Mouse (Mus musculus) gastrocnemius, adult 2 months (tissue): ENCODE measurements at regions not wholly inside any gene's neighbourhood (a gene's known extent, or its start where the extent isn't known, plus 50 kb on each side); places are given as distances from the start of the nearest gene placed in this dataset.
"Not testable (repeated sequence)": the region's sequence is repeated elsewhere in the genome, so short reads cannot be mapped to it uniquely, and the experiment has no call there.

ENCODE experiments used
- DNase-seq: peaks from one replicate; pipeline ENCODE4 v3.0.0; 2022
- H3K27ac ChIP-seq: fragments of 200-600 bp; 2 replicates; pipeline ENCODE4 v1.8.1; 2022; ENCODE audit warnings: mild to moderate bottlenecking
- H3K4me3 ChIP-seq: fragments of 200-600 bp; 2 replicates; pipeline ENCODE4 v1.8.1; 2022; ENCODE audit warnings: mild to moderate bottlenecking, moderate library complexity
- CTCF ChIP-seq: fragments of 200-600 bp; IDR thresholded peaks from 2 replicates; pipeline ENCODE4 v1.8.1; 2022; ENCODE audit warnings: antibody characterized with exemption, mild to moderate bottlenecking, moderate library complexity
- intact Hi-C: fragments of 180-260 bp; cut with DNase I; formaldehyde crosslinking; loops from one replicate; pipeline ENCODE4 v1.15.1; 2025

DNA sequence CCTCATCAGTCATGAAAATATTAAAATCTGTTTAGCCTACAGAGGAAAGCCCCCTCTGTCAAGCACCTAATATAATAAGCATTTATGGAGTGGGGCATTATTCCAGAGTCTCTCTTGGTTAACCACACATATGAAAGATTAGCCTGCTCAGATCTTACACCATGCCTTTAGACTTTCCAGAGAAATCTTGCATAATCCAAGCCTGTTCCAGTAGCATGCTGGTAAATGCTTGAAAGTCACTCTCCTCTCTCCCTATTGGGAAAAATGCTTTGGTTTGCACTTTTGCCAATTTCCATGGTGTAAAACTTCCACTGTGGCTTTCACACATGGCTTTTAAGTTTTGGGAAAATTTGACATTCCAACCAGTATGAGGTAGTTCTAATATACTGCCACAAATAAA, 192.1 kb upstream of the Tmc3 start:
- DNase-seq: no peak
- no peak for TF ChIP-seq CTCF
- Histone ChIP-seq H3K27ac (no peak overlapping the region), H3K4me3 (no peak overlapping the region)
- intact Hi-C loops: no loop called here

DNA sequence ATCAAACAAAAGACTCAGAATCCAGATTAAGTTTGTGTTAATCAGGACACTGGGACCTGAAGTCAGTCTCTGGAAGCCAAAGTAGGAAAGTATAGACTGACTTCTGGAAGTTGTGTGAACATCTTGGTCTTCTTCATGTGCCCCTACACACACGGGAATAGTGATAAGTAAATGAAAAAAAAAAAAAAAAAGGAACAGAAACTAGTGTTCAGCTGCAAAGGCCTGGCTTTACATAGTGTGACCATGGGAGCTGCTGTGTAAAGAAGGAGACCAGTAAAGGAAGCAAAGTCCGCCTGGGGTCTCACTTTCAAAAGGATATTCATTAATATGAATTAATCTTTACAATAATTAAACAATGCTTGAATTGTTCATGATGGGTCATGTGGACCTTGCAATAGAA, 190.6 kb upstream of the Tmc3 start:
- DNase-seq: no peak
- intact Hi-C loops: no loop called here
- TF ChIP-seq CTCF: no peak

DNA sequence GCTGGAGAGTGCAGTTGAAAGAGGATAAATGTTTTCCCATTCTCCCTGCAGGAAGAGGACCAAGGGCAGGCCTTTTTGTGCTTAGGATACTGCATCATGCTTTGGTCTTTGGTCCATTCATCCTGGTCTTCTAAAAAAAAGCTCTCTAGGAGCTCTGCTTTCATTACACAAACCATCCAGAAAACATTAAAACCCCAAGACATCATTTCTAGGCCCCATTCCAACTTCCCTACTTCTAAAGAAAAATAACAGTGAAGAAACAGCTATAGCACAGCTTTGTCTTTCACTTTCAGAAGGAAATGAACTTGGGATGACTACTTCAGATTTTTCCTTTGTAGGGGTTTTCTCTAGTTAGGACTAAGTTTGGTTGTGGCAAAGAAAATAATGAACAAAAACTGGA, 185.1 kb upstream of the Tmc3 start:
- H3K27ac ChIP-seq: no peak overlapping the region

More for the DNA sequence above, 190.6 kb upstream of the Tmc3 start:
- H3K27ac ChIP-seq: no peak overlapping the region
- no peak overlapping the region for H3K4me3 ChIP-seq

DNA sequence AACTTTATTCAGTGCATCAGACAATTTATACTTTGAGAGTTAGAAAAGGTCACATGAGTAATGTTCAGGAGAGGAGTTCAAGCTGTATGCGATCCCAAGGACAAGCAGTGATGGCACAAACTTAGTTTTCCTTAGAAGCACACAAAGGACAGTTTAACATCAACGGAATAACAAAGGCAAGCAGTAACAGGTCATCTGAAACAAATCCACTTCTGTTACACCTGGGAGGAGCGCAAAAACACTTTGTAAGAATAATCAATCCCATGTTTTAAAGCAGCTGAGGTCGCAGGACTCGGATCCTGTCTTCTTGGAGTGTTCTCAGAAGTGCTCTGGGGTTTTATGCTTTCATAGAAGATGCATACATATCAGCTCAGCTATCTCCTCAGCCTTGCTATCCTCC, 183.7 kb upstream of the Tmc3 start:
- Histone ChIP-seq H3K4me3 (no peak overlapping the region), H3K27ac (no peak overlapping the region)
- intact Hi-C loops: no loop called here
- no peak for TF ChIP-seq CTCF
- no peak for DNase-seq

More for the DNA sequence above, 185.1 kb upstream of the Tmc3 start:
- no peak for DNase-seq
- intact Hi-C loops: no loop called here
- no peak overlapping the region for H3K4me3 ChIP-seq
- TF ChIP-seq CTCF: no peak

DNA sequence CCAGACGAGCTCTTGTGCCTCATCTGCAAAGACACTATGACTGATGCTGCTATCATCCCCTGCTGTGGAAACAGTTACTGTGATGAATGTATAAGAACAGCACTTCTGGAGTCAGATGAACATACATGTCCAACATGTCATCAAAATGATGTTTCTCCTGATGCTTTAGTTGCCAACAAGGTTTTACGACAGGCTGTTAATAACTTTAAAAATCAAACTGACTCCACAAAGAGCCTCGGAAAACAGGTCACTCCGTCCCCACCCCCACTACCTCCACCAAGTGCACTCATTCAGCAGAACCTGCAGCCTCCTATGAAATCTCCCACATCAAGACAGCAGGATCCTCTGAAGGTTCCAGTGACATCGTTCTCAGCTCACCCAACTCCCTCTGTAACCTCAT, 172.0 kb upstream of the Tmc3 start:
- intact Hi-C loops, H3K27ac ChIP-seq, DNase-seq, H3K4me3 ChIP-seq: not testable (repeated sequence)

DNA sequence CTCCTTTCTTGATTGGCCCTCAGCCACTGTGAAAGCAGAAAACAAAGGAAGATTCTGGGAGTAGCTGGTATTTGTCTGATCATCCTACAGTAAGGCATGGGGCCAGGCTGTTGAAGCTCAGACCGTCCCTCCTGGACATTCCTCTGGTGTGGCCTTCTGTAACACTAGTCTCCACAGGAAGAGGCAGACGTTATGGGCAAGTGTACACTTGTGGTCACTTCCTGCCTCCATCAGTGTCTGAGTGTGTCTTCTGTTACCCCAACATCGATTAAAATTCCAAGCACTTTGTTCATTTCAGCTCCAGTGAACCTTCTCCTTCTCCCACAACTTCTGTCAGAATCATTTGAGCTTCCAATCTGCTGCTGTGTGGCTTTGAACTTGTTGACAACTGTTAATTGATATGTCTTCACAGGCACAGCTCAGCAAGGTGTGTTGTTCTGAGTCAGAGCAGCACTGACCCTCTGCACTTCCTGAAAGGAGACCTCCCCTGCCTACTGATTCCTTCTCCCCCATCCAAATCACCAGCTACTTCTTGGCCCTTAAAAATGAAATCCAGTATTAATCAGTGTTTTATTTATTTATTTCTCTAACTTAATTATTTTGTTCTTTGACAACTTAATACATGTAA, 154.7 kb upstream of the Tmc3 start:
- intact Hi-C loops: no loop called here
- no peak overlapping the region for H3K4me3 ChIP-seq
- no peak for TF ChIP-seq CTCF
- no peak for DNase-seq
- no peak overlapping the region for H3K27ac ChIP-seq

DNA sequence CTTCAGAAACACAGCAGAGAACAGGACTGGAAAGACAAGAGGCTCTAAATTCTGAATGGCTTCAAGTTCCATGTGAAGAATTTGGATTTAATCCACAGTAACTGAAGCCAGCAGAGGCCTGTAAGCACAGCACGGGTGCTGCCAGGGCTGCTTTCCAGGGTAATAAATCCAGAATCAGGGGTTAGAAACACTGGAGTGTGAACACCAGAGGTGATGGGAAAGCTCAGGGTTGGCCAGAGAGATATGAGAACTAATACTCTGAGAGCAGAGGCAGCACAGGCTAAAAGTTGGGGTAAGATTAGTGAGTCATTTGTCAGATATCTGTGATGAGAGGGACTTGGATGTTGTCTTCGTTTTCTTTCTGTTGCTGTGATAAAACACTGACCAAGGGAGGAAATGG, 153.6 kb upstream of the Tmc3 start:
- intact Hi-C loops: no loop called here

DNA sequence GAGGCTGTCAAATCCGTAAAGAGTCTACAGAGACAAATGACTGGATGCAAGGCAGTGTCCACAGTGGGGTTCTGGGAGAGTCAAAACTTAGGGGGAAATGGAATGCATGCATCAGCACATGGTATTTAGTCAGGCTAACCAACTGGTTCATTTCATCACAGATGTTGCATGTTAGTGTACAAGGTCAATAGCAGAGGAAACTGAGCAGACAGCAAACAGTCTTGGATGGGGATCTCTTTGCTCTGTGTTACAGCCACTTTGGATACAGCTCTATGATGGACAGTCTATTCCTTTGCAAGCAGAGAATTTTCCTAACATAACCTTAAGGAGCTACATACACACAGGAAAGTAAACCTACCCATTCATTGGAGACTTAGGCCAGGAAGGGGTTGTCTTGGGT, 151.9 kb upstream of the Tmc3 start:
- intact Hi-C loops: no loop called here
- H3K27ac ChIP-seq: no peak overlapping the region
- DNase-seq: no peak
- H3K4me3 ChIP-seq: no peak overlapping the region
- no peak for TF ChIP-seq CTCF

More for the DNA sequence above, 153.6 kb upstream of the Tmc3 start:
- no peak overlapping the region for H3K4me3 ChIP-seq
- peak; percentile 71 for DNase-seq
- H3K27ac ChIP-seq: peak overlapping the region; percentile 61
- no peak for TF ChIP-seq CTCF

DNA sequence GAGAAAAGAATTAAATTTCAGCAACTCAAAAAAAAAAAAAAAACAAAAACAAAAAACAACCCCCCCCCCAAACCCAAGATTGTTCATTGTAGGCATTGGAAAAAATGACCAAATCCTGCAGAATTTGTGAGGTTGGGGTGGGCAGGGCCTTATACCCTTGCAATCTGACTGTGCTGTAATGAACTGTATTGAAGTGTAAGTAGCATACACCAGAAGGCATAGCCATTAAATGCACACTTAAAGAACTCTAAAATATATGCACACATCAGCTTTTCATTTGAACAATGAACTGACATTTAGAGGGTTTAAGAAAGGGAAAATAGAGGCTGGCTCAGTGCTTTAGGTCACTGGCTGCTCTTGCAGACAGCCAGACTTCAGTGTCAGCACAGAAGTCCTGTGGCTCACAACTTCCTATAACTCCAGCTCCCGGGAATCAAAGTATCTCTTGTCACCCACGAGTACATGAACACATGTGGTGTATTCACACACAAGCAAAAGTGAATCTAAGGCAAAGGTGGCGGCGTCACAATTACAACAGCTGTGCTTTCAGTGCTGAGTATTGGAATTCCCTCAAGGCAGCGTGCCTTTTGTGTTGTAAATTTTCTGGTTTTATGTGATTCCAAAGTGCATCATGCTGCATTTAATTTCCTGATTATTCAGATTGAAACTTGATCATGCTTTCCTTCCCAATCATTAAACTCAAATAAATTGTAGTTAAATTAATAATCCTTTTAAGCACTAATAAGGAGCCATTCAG, 150.6 kb upstream of the Tmc3 start:
- Histone ChIP-seq H3K4me3 (no peak overlapping the region), H3K27ac (no peak overlapping the region)
- no peak for DNase-seq
- intact Hi-C loops: no loop called here
- no peak for TF ChIP-seq CTCF

DNA sequence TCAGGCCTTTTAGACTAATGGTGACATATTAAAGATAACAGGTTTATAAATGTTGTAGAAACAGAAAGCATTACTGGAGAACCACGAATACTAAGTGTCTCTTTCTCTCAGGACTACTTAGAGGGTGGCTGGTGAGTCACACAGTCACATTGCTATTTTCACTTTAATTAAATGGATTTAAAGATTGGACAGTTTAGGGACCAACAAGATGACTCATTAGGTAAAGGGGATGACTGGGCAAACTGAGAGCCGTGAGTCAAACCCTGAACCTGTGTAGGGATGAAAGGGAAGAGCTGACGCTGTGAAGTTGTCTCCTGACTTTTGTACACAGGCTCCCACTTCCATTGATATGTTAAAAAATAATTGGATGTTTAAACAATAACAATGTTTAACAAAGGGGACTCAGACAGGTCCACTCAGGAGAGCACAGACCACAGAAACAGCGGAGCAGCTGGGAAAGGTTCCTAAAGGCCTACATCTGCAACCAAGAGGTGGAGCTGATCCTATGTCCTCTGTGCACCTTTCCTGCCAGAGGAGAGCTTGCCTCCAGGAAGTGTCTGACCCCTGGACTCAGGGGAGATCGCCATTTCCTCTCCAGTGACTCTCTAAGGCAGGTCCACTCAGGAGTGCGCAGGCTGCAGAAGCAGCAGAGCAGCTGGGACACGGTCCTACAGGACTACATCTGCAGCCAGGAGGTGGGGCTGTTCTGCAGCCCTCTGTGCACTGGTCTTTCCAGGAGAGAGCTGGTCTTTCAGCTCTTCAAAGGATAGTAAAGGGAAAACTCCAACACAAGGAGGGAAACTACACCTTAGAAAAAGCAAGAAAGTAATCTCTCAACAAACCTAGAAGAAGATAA, 146.0 kb upstream of the Tmc3 start:
- H3K4me3 ChIP-seq: no peak overlapping the region
- intact Hi-C loops: no loop called here
- no peak overlapping the region for H3K27ac ChIP-seq
- peak; percentile 49 for TF ChIP-seq CTCF
- DNase-seq: peak; percentile 27

DNA sequence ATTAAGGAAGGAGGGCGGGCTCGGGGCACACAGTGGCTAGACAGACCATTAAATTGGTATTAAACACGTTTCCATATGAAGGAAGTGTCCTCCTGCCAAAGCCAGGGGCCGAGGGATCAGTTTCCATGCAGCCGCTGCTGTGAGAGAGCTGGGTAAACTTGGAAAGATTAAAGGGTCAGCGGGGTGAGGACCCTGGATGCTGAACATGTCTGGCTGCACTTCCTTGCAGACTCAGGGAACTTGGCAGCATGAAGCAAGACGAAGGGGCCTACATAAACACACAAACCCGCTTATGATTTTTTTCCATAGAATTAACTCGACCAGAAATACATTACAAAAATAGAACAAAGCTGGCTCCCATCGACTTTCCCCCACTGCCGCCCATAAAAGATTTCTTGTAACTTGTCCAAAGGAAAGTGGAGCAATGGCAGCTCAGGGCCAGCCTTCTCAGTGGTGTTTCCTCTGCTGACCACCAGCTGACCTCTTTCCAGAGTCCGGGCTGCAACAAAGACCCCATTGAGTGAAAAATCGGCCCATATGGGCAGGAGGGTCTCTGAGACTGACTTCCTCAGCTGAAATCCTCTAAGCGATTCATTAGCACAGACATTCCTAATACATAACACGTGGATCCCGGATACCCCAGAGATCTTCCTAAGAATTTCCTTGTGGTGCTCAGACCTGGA, 141.0 kb upstream of the Tmc3 start:
- intact Hi-C loops: no loop called here
- DNase-seq: no peak
- Histone ChIP-seq H3K4me3 (no peak overlapping the region), H3K27ac (no peak overlapping the region)
- no peak for TF ChIP-seq CTCF

DNA sequence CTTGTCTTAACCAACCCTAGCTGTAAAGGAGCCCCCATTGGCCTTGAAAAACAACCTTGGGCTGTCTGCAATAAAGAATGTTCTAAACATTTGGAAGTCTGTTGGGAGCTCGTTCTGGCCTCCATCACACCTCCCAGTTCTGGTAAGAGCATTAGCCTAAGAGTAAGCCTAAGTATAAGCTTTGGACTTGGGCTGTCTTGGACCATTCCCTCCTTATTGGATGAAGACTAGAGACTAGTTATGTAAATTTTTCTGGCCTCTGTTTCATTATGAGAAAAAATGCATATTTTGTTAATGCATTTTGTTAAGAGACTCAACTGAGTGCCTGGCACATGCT, 140.5 kb upstream of the Tmc3 start:
- H3K4me3 ChIP-seq: no peak overlapping the region
- intact Hi-C loops: no loop called here
- no peak for DNase-seq
- H3K27ac ChIP-seq: no peak overlapping the region
- TF ChIP-seq CTCF: no peak
